Mouse (Mus musculus) forebrain, postnatal 0 days (tissue): ENCODE data around the gene Gm42878. TPM values are rescaled to one million over a fixed set of nuclear protein-coding genes. Genes with fewer than 3 reads are reported as not detected.

Source experiments
- ATAC-seq: fragments of 200-750 bp; cut with Nextera tagmentation; 2 replicates; pipeline ENCODE4 v1.8.0; 2017; ENCODE audit warnings: mild to moderate bottlenecking, moderate library complexity
- DNase-seq: peaks from one replicate; pipeline ENCODE4 v3.0.0-alpha.2; 2015
- H3K27ac ChIP-seq: fragments of 300-500 bp; sonication (generic); 2 replicates; pipeline ENCODE4 v1.5.1; 2014; ENCODE audit warnings: low read depth, mild to moderate bottlenecking, antibody characterized with exemption, low read length, moderate library complexity, mixed read lengths
- H3K27me3 ChIP-seq: fragments of 300-500 bp; sonication (generic); 2 replicates; pipeline ENCODE4 v1.6.1; 2014; ENCODE audit warnings: mild to moderate bottlenecking, low read length, mixed read lengths; ENCODE audit not compliant: insufficient read depth
- H3K36me3 ChIP-seq: fragments of 300-500 bp; sonication (generic); 2 replicates; pipeline ENCODE4 v1.6.1; 2014; ENCODE audit warnings: mild to moderate bottlenecking, moderate library complexity; ENCODE audit not compliant: insufficient read depth
- H3K4me1 ChIP-seq: fragments of 300-500 bp; sonication (generic); 2 replicates; pipeline ENCODE4 v1.6.1; 2014; ENCODE audit warnings: antibody characterized with exemption; ENCODE audit not compliant: insufficient read depth
- H3K4me2 ChIP-seq: fragments of 300-500 bp; sonication (generic); 2 replicates; pipeline ENCODE4 v1.6.1; 2014; ENCODE audit warnings: low read depth, mild to moderate bottlenecking, moderate library complexity
- H3K4me3 ChIP-seq: fragments of 300-500 bp; sonication (generic); 2 replicates; pipeline ENCODE4 v1.5.1; 2014; ENCODE audit warnings: low read depth, low read length, mixed read lengths
- H3K9ac ChIP-seq: fragments of 300-500 bp; sonication (generic); 2 replicates; pipeline ENCODE4 v1.6.1; 2014; ENCODE audit warnings: mild to moderate bottlenecking
- H3K9me3 ChIP-seq: fragments of 300-500 bp; sonication (generic); 2 replicates; pipeline ENCODE4 v1.6.1; 2016; ENCODE audit warnings: low read length
- CTCF ChIP-seq: sonication (generic); IDR thresholded peaks from 2 replicates; pipeline ENCODE4 v1.5.1; 2016; ENCODE audit warnings: antibody characterized with exemption, control low read depth, low read depth
- WGBS: fragments of 180-500 bp; shearing (Covaris S2); extraction: QIAGEN DNeasy Blood & Tissue Kit; methylation state at CpG from one replicate; pipeline ENCODE4 v1.1.7; 2014; 5-methylcytosine and 5-hydroxymethylcytosine counted together
- polyA plus RNA-seq: library from polyadenylated mRNA; unstranded; fragments of >200 nt; fragmentation: Nextera tagmentation; extraction: Ambion mirVana; gene quantifications from 2 replicates; pipeline ENCODE4 v1.2.1, GENCODE M21; 2015
- total RNA-seq: library from RNA; depleted of rRNA; stranded (reverse); fragments of >200 nt; gene quantifications from 2 replicates; pipeline ENCODE4 v1.2.3, GENCODE M21; 2014

Gm42878 gene
- total and polyA plus RNA-seq, 2 experiments from 2014 or later: 0.24 TPM; not detected in 1

DNA sequence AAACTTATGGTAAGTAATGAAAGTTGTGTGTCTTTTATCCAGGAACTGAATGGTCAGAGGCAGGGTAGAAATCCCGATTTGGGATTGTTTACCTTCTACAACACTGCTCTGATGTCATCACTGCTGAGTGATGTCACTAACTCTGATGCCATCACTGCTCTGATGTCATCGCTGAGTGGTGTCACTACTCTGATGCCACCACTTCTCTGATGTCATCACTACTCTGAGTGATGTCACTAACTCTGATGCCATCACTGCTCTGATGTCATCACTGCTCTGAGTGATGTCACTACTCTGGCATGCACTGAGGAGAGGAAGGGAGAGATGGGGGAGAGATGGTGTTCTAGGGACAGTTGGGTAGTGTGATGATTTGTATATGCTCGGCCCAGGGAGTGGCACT, 17.2 kb upstream of the Gm42878 start:
- DNase-seq (no peak), ATAC-seq (no peak)
- Histone ChIP-seq H3K4me1 (no peaks in the 10 kb centered on the region), H3K4me2 (no peak overlapping the region), H3K27ac (no peak overlapping the region), H3K9ac (no peak overlapping the region), H3K36me3 (0 out of 2 replicates have a peak, but pooled peaks cover 3% of the 10 kb centered on the region), H3K27me3 (no peaks in the 10 kb centered on the region), H3K4me3 (no peak overlapping the region), H3K9me3 (no peaks in the 10 kb centered on the region)
- TF ChIP-seq CTCF: no peak
- WGBS: 93% methylated on average over 3 of the region's 3 CpGs

GRCm38 (mm10) chr5:121549196-121549595, 3.9 kb upstream of the Gm42878 start:
- Histone ChIP-seq H3K4me3 (no peak overlapping the region), H3K27ac (no peak overlapping the region), H3K4me2 (no peak overlapping the region), H3K9ac (no peak overlapping the region), H3K9me3 (no peaks in the 10 kb centered on the region), H3K27me3 (no peaks in the 10 kb centered on the region), H3K36me3 (no peaks in the 10 kb centered on the region), H3K4me1 (peaks cover 4% of the 10 kb centered on the region)
- DNase-seq (no peak), ATAC-seq (no peak)
- 86% methylated on average over 7 of the region's 7 CpGs for WGBS
- TF ChIP-seq CTCF: no peak

DNA sequence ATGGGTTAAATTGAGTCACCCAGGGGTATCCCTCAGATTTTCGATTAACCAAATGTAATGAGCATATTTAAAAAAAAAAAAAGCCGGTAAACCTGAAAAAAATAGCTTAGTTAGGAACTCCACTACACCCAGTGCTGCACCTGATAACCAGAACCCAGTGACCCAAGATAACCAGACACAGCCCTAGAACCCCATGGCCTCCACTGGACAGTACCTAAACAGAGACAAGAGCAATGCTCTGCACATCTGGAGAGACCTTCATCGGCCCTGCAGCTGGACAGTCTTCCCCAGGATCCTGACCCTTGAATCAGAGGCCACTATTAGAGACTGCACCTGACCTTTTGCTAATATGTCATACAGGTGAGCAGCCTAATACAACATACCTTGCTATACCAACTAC, 1.8 kb upstream of the Gm42878 start:
- no peaks in the 10 kb centered on the region for H3K9me3 ChIP-seq
- no peak overlapping the region for H3K27ac ChIP-seq
- DNase-seq: no peak
- H3K27me3 ChIP-seq: no peaks in the 10 kb centered on the region
- 97% methylated on average over 3 of the region's 3 CpGs for WGBS
- no peaks in the 10 kb centered on the region for H3K36me3 ChIP-seq
- no peak overlapping the region for H3K9ac ChIP-seq
- H3K4me3 ChIP-seq: no peak overlapping the region
- no peak for ATAC-seq
- no peak overlapping the region for H3K4me2 ChIP-seq
- no peak for TF ChIP-seq CTCF
- H3K4me1 ChIP-seq: peaks cover 10% of the 10 kb centered on the region

DNA sequence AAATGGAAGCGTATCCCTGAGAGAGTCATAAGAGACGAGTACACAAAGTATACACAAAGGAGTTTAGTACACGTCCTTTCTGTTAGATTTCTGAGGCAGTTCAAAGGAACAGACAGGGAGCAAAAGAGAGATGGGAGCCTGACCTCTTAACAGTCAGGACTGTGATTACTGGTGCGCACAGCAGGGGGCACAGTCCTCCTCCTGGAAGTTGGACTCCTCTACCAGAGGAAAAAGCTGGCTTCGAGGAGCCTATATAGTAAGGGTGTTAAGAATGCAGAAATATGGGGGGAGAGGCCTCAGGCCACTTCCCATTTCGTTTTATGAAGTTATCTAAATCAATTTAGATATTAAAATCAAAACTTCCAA, 1.2 kb upstream of the Gm42878 start:
- H3K4me2 ChIP-seq: peak overlapping the region; percentile 57
- H3K27ac ChIP-seq: peak overlapping the region; percentile 99
- 33% methylated on average over 6 of the region's 6 CpGs for WGBS
- H3K4me3 ChIP-seq: peak overlapping the region; percentile 98
- peaks cover 10% of the 10 kb centered on the region for H3K4me1 ChIP-seq
- ATAC-seq (no peak), DNase-seq (peak; percentile 44)
- H3K9ac ChIP-seq: peak overlapping the region; percentile 97
- H3K36me3 ChIP-seq: no peaks in the 10 kb centered on the region
- TF ChIP-seq CTCF: peak; percentile 60
- no peaks in the 10 kb centered on the region for H3K27me3 ChIP-seq
- H3K9me3 ChIP-seq: no peaks in the 10 kb centered on the region

- Histone ChIP-seq H3K9me3 (no peaks in the 10 kb centered on the region), H3K4me2 (peak within 1 kb of the TSS; percentile 90), H3K27me3 (no peaks in the 10 kb centered on the region), H3K4me3 (peak within 1 kb of the TSS; percentile 98), H3K4me1 (peaks cover 10% of the 10 kb centered on the region), H3K9ac (peak within 1 kb of the TSS; percentile 97), H3K36me3 (no peaks in the 10 kb centered on the region), H3K27ac (peak within 1 kb of the TSS; percentile 99)
- TF ChIP-seq CTCF: no peak
- WGBS: 4% methylated on average over 55 of the region's 55 CpGs
- ATAC-seq: peak; percentile 98
- peak; percentile 98 for DNase-seq
Measured at GRCm38 (mm10) chr5:121545793-121546529, 679 bp upstream of the Gm42878 start, which contains the start of gene Mapkapk5. TSS of gene Mapkapk5 (minus strand) at chr5:121545905.

- 72% methylated on average over 3 of the region's 3 CpGs for WGBS
Measured at GRCm38 (mm10) chr5:121543370-121543769, 1.9 kb downstream of the Gm42878 start.

GRCm38 (mm10) chr5:121541235-121541634, 4.0 kb downstream of the Gm42878 start:
- 85% methylated on average over 7 of the region's 7 CpGs for WGBS
- H3K36me3 ChIP-seq: peaks cover 18% of the 10 kb centered on the region

More at GRCm38 (mm10) chr5:121543370-121543769, 1.9 kb downstream of the Gm42878 start:
- Histone ChIP-seq H3K4me2 (no peak overlapping the region; the same call in 1 of the 2 replicates), H3K9ac (no peak overlapping the region), H3K36me3 (peaks cover 5% of the 10 kb centered on the region; the same call in 1 of the 2 replicates), H3K27ac (no peak overlapping the region), H3K9me3 (no peaks in the 10 kb centered on the region), H3K4me1 (peaks cover 10% of the 10 kb centered on the region), H3K27me3 (no peaks in the 10 kb centered on the region), H3K4me3 (no peak overlapping the region)
- TF ChIP-seq CTCF: no peak
- ATAC-seq (no peak), DNase-seq (no peak)

More at GRCm38 (mm10) chr5:121541235-121541634, 4.0 kb downstream of the Gm42878 start:
- H3K9me3 ChIP-seq: no peaks in the 10 kb centered on the region
- TF ChIP-seq CTCF: peak; percentile 53
- peaks cover 10% of the 10 kb centered on the region for H3K4me1 ChIP-seq
- no peak overlapping the region for H3K9ac ChIP-seq
- DNase-seq (no peak), ATAC-seq (no peak)
- no peak overlapping the region for H3K4me3 ChIP-seq
- no peak overlapping the region for H3K27ac ChIP-seq
- H3K27me3 ChIP-seq: no peaks in the 10 kb centered on the region
- H3K4me2 ChIP-seq: no peak overlapping the region
